Mouse (Mus musculus): ENCODE data around the gene Pacsin2.

DNA sequence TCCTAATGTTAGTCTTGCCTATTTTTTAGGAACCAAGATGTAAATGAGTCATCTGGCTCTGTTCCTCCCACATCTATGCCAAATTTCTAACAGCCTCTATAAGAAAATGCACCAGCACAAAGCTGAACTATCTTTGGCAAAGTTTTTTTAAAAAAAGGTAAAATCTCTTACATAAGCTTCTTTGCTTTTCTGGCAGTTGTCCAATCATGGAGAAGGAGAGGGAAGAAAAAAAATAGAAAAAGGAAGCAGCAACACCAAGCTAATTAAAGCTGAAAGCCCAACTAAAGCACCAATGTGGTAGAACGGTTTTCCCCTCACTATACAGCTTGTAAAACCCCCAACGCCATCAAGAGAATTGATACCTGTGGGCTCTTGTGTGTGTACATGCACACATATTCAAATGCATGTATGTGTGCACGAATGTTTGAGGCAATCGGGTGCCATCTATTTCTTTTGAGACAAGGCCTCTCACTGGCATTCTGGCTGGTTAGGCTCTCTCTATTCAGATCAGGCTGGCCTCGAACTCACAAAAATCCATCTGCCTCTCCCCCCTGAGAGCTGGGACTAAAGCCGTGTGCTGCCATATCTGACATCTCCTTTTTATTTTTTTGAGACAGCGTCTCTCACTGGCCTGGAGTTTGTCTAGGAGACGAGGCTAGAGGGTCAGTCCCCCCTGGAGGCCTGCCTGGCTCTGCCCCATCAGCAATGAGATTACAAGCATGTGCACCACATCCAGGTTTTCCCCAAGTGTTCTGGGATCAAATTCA is 28.9 kb downstream of the Pacsin2 start:
- TF ChIP-seq POLR2A (IDR thresholded peaks at IDR 0.05; ENCODE audit: insufficient read depth, low read depth, low read length) = no peak
- TF ChIP-seq CTCF (IDR thresholded peaks at IDR 0.05; ENCODE audit: insufficient read depth, low read depth, low read length) = no peak

Measured in olfactory bulb, adult 2 months (tissue).